Mouse (Mus musculus) A20 (cell line): ENCODE measurements around the gene Tmem35b.
"Not testable (repeated sequence)": the region's sequence is repeated elsewhere in the genome, so short reads cannot be mapped to it uniquely, and the experiment has no call there.

Source experiments
- DNase-seq: peaks from one replicate; pipeline ENCODE4 v3.0.0-alpha.2; 2011; ENCODE audit warnings: low read depth, low spot score

The Tmem35b gene

DNA sequence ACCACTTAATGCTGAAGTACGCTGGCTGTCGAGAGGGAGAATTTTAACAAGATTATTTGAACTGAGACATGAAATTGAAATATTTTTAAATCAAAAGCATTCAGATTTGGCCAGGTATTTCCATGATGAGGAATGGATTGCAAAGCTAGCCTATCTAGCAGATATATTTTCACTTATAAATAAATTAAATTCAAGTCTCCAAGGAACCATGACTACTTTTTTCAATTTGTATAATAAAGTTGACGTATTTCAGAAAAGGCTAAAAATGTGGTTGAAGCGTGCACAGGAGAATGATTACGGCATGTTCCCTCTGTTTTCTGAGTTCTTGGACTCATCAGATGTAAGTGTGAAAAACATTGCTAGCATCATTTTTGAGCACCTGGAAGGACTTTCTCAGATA lies at the start of gene Tmem35b:
TSS of gene Tmem35b (plus strand) at position 301 of the 400 bp plus-strand sequence.
- no peak for DNase-seq

DNA sequence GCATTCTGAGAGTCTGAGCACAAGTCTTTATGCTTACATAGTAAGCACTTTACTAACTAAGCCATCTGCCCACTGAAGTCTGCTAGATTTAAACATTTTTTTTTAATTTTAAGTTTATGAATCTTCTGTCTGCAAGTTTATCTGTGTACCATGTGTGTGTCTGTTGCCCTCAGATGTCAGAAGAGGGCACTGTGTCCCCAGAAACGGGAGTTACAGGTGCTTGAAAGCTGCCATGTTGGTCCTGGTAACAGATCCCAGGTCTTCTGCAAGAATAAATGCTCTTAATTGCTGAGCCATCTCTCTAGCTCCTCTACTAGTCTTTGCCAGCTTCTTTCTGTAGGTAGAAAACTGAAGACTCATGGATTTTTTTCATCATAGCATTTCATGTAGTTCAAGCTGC lies 48.6 kb upstream of the Tmem35b start:
- peak; percentile 45 for DNase-seq

DNA sequence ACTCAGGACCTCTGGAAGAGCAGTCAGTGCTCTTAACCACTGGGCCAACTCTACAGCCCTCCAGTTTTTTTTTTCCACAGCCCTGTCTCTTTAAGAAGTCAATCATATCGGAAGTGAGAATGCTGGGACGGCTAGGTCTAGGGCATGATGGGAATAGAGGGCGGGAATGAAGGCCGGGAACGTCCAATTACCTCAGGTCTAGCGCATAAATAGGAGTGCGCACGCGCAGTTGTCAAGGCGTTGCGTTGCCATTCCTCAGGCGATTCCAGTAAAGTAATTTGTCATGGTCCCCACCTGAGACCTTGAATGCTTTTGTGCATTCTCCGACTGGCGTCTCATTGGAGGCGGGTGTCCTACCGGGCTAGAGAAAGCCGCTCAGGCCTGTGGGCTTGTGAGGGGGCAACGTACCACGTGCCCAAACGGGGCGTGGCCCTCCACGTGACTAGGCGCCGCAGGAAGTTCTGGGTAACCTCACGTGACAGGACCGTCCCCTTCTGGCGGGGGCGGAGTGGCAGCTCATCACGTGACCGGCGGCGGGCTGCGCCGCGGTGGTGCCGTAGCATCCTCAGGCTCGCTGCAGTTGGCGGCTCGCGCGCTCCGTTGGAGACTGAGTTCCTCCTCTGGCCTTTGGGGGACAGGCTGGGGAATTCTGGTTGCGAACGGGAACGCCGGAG lies 46.5 kb upstream of the Tmem35b start, which contains the start of gene Zmym6:
TSS of gene Zmym6 (plus strand) at position 509 of the 674 bp plus-strand sequence.
- peak; percentile 94 for DNase-seq

DNA sequence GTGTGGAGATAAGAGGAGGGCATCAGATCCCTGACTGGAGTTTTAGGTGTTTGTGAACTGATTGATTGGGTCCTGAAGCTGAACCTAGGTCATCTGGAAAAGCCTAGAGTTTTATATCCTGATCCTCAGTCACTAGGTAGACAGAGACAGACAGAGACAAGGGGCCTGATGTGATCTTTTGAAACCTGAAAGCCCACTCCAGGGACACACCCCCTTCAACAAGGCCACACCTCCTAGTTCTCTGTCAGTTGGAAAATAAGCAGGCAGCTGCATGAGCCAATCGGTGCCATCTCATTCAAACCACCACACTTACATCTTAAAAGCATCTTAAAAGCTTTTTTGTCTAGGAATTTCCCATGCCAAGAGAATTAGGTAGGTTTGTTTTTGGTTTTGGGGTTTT lies 42.7 kb upstream of the Tmem35b start:
- no peak for DNase-seq

DNA sequence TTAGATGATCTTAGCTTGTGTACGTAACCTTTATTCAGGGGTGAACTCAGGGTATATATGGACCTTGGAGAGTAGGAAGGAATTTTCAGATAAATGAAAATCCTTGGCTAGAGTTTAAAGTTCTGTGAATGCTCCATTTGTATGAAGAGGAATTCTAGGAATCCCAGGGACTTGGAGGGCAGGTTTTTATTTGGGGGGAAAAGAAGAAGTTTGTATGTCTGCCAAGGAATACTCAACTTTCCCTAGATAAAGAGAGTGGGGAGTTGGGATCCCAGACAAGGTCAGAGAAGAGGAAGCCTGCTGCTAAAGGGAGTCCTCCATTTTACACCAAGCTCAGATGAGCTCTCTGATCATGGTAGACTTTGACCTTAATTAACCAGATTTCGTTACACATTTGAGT lies 40.4 kb upstream of the Tmem35b start:
- DNase-seq = no peak

DNA sequence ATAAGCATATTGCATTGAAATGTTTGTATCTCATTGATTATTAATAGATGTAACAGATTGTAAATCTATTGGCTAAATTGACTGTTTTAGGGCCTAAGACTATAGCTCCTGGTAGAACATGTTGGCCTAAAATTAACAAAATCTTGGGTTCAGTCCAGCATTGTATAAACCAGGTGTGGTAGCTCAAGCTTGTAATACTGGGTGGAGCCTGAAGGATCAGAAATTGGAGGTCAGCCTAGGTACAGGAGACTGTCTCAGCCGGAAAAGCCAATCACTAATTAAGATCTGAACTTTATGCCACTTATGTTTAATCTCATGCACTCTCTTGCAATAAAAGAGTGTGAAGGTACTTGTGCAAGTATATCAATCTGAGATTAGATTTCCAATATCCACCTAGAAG lies 37.7 kb upstream of the Tmem35b start:
- no peak for DNase-seq

DNA sequence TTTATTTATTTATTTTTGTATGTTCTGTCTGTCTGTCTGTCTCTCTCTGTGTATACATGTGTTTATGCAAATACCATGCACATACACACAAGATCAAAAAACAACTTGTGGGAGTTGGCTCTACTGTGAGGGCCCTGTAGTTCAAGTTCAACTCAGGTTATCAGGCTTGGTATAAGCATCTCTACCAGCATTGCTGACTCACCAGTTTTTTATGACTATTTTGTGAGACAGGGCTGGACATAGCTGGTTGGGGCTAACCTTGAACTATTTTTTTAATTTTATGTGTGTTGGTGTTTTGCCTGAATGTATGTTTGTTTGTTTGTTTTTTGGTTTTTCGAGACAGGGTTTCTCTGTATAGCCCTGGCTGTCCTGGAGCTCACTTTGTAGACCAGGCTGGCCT lies 32.3 kb upstream of the Tmem35b start:
- DNase-seq = no peak

DNA sequence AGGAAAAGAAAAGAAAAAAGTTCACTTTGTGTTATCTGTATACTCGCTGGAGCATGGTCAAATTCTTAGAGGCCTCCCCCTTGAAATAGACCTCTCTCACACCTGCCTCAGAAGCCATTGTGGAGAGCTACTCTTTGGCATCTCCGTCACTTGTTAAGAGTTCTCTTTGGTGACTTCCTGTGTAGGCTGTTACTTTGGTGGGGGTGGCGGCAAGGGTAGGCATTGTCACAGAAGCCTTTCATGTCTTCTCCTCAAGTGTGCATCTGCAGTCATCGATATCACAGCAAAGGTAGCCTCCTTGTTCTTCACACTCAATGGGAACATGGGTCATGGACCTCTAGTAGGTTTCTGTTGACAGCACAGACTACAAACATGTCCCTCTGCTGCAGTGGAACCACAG lies 28.4 kb upstream of the Tmem35b start:
- no peak for DNase-seq

DNA sequence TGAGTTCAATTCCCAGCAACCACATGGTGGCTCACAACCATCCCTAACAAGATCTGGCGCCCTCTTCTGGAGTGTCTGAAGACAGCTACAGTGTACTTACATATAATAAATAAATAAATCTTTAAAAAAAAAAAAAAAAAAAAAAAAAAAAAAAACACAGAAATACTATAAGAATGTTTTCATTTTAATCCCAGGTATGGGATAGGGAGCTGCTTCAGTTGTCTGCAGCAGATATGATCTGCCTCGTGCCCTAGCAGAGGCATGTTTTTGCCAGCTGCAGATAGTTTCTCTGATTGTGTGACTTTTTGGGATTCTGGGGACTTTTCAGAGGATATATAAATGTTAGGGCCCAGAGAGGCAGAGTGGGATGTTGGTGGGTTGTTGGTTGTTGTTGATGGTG lies 23.9 kb upstream of the Tmem35b start:
- not testable (repeated sequence) for DNase-seq

DNA sequence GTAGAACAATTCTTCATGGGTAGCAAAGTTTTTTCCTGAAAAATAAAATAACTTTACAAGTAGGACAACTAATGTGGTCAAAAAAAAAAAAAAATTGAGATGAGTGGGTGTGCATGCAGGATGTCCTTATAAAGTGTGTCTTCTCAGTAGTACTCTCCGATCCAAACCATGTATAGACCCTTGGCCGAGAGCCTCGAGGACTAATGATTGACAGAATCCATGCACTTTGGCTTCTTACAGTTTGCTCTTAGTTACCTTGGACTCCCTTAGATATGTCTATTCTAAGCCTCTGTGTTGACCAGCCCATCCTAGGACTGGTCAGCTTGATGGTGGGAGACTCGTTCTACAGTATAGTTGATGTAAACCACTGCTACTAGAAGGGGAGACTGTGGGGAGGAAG lies 15.9 kb upstream of the Tmem35b start:
- DNase-seq = no peak

DNA sequence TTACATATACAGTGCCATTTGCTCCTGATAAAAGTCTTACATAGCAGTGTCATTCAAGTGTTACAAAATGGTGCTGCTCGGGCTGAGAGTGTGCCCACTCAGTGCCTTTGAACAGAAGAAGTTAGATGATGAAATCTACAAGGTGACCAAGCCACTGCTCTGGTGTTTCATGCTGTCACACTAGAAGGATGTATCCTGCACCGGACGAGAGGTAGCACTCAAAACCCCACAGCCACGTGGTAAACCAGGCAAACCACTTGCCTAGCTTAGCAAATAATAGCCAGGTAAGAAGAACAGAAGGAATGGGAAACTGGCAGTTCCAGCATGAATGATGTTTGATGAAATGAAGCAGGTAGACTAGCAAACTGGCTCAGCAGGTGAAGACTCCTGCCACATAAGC lies 12.9 kb upstream of the Tmem35b start:
- no peak for DNase-seq

DNA sequence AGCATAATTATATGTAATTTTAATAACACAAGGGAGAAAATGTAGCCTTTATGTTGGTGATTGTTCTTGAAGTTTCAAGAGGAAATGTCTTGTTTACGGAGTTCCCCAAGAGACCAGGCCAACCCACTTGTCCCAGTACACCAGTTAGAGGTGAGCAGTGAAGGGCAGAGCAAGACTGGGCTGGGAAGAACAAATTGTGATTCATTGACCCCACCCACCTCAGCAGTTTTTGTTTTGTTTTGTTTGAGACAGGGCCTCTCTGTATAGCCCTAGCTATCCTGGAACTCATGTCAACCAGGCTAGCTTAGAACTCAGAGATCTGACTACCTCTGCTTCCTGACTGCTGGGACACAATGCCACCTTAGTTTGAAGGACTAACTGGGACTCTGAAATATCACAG lies 840 bp downstream of the Tmem35b start:
- DNase-seq = no peak

DNA sequence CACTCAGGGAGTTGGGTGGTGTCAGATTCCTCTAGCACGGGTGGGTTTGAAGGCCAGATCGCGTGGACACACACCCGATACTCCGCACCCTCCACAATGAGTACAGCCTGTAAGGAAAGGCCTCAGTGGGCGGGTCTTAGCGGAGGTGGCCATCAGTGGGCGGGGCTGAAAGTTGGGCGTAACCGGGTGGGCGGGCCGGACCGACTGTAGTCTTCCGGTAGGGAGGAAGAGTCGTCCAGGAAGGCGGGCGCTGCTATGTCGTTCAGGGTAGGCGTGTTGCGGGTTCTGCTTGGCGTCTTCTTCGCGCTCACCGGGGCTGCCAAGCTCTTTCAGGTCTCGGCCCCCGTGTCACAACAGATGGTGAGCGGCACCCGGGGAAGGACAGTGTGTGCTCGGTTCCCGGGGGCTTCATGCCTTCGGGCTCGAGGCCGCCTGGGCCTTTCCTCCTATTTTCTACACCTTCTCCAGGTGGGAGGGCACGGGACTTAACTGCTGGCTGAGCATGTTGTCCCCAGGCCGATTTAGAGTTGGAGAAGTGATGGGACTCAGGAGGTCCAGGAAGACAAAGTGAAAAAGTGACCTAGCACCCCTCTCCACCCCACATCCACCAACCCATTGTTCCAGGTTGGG lies 2.5 kb downstream of the Tmem35b start:
- peak; percentile 93 for DNase-seq

DNA sequence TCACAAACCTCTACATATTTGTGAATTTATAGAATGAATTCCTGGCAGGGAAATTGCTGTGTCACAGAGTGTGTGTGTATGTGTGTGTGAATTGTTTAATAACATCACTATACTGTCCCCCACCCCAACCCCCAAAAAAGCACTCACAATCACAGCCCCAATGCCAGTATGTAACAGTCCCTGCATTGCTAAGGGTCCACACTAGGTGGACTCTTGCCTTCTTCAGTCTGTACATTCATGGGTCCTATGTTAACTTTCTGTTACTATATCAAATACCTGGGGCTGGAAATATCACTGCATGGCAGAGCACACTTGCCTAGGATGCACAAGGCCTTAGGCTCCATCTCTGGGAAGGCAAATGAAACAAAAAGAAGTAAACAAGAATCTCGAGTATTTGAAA lies 11.2 kb downstream of the Tmem35b start:
- DNase-seq = no peak

DNA sequence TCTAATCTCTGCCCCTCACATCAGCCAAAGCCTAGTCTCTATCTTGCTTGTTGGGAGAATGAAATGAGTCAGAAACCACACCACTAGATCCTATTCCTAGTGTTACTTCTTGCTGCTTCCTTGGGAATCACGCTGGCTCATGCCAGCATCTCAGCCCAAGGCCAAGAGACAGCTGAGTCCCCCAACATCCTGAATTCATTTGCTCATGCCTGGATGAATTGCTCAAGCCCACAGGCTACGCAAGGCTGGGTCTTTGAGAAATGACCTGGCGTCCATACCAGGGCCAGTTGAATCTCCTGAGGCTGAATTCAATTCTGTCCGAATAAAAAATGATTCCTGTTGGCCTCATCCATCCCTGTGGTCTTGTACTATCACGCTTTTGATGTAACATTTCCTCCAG lies 14.1 kb downstream of the Tmem35b start:
- DNase-seq = no peak

DNA sequence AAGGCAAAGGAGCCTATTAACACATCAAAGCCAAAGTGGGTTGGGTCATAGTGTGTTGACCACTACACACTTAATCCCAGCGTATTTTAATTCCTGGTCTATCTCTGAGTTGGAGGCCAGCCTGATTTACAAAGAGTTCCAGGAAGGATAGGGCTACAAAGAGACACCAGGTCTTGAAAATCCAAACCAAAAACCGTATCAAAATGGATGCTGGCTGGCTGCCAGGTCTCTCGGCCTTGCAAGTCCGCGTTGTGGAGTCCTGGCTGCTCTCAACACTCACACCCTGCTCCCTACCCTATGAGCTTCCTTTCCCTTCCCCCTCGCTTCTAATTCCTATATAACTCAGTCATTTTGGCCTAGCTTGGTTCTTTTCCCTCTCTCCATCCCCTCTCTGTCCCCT lies 15.0 kb downstream of the Tmem35b start:
- DNase-seq = no peak

DNA sequence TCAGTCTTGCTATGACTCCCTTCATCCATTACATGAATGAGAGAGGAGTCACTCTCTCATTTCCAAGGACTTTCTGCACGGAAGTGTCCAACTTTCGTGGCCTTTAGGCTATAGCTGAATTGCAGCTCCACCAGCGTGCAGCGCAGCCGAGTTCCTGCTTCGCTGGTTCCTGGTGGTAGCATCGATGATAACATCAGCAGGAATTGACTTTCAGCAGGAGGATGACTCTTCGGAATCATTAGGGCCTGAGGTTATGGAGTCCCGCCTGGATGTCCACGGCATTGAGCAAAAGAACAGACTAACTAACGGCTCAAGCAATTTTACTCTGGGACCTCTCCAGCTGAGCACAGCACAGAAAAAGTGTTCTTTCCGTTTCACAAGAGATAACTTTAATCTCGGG lies 26.5 kb downstream of the Tmem35b start:
- no peak for DNase-seq

DNA sequence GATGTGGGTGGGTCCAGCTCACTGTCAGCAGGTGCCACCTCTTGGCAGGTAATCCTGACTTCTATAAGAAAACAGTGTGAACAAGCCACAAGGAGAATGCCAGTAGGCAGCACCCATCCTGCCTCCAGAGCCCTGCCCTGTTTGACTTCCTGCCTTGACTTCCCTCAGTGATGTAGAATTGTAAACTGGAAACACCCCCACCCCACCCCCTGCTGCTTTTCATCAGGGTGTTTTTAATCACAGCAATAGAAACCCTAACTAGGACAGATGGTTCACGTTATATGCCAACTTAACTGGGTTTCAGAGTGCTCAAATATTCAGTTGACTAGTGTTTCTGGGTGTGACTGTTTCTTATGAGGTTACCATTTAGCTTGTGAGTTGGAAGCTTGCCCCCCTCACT lies 29.9 kb downstream of the Tmem35b start:
- DNase-seq = no peak

DNA sequence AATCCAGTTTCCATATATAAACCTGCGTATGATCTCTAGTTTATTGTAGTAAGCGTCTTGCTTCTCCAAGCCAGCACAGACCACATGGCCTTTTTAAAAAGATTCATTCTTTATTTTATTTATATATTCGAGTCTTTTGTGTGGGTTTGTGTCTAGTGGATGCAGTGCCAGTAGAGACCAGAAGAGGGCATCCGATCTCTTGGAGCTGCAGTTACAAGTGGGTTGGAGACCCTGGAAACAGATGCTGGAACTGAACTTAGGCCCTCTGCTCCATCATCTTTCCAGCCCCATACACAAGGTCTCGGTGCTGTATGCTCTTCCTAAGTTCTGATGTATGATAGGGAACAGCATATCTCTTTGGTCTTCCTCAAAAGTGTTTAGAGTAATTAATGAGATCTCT lies 32.3 kb downstream of the Tmem35b start:
- DNase-seq = peak; percentile 50

DNA sequence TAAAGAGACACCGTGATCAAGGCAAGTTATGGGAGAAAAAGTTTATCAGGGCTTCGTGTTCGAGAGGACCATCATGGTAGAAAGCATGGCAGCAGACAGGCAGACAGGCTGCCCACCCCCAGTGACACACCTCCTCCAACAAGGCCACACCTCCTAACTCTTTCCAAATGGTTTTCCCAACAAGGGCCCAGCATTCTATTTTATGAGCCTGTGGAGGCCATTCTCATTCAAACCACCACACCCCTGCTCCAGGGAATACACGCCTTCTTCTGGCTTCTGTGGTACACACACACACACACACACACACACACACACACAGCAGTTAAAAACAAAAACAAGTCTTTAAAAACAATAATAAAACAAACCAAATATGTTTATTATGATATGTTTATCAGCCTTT lies 34.3 kb downstream of the Tmem35b start:
- DNase-seq = no peak

DNA sequence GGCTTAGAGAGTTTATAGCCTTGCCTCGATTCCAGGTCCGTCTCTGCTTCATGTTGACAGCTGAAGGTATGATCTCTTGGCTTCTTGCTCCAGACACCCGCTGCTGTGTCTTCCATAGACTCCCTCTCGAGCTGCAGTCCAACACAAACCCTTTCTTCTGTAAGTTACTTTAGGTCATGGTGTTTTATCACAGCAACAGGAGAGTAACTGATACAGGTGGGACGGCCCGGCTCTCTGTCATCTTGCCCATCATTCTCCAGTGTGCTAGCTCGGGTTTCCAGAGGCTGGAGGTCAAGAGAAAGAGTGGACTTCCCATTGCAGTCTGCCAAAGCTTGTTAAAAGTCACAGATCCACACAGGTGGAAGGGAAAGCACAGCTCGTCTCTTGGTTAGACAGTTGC lies 40.4 kb downstream of the Tmem35b start:
- no peak for DNase-seq

DNA sequence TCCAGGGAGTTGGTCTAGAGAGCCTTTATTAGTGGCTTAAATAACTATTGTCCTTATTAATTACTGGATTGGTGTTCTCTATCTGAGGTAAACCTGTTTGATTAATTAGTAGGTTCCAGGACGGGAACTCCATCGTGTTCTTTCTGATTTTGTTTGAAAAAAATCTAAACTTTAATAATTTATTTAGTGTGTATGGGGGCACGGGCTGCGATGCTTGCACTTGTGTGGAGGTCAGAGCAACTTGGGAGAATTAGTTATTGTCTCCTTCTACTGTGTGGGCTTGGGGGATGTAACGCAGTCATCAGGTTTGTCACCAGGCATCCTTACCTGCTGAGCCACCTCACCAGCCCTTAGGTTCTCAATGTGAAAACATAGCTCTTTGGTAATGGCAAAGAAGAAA lies 43.6 kb downstream of the Tmem35b start:
- DNase-seq = no peak

DNA sequence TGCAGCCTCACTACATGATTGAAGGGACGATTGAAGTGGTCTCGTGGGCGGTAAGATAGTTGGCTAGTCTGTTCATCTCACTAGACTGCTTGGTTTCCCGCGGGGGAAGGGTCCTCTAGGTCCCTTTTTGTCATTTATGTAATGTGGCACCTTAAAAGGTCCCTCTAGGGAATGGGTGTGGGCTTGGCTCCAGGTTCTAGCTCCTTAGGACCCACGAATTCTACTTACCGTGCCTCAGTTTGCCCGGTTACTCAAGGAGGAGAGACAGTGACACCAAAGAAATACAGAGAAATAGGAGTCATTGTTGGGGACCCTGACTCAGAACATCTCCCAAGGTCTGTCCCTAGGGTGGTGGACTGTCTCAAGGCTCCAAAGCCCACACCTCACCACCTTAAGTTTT lies 44.2 kb downstream of the Tmem35b start:
- no peak for DNase-seq
